Mouse (Mus musculus) erythroblast, embryonic 14.5 days (primary cell): Measurements from ENCODE around the gene Prss16. TPM values are rescaled to one million over a fixed set of nuclear protein-coding genes. Genes with fewer than 3 reads are reported as not detected.

Experiments
- H3K27me3 ChIP-seq: 2 replicates; pipeline ENCODE4 v1.6.1; 2012; ENCODE audit warnings: inconsistent platforms; ENCODE audit not compliant: control insufficient read depth
- H3K36me3 ChIP-seq: 2 replicates; pipeline ENCODE4 v1.6.1; 2012; ENCODE audit warnings: mild to moderate bottlenecking, inconsistent platforms; ENCODE audit not compliant: control insufficient read depth
- H3K4me1 ChIP-seq: 2 replicates; pipeline ENCODE4 v1.6.1; 2012; ENCODE audit warnings: inconsistent platforms; ENCODE audit not compliant: control insufficient read depth
- H3K4me3 ChIP-seq: replicated peaks from 2 replicates; pipeline ENCODE3; 2012; ENCODE audit warnings: moderate library complexity, mild to moderate bottlenecking, inconsistent platforms
- H3K9me3 ChIP-seq: 2 replicates; pipeline ENCODE4 v1.6.1; 2012; ENCODE audit warnings: low read length, inconsistent platforms, mixed read lengths; ENCODE audit not compliant: control insufficient read depth
- GATA1 ChIP-seq: IDR thresholded peaks from 2 replicates; pipeline ENCODE4 v1.6.1; 2012; ENCODE audit warnings: low read length, inconsistent platforms, mixed read lengths
- TAL1 ChIP-seq: IDR thresholded peaks from 3 replicates; pipeline ENCODE4 v1.6.1; 2012; ENCODE audit warnings: low read length, inconsistent platforms, mixed read lengths
- polyA plus RNA-seq: library from polyadenylated mRNA; stranded (reverse); fragments of >175 nt; gene quantifications from 2 replicates; pipeline ENCODE4 v1.2.3, GENCODE M21; 2012

Gene Prss16
- polyA plus RNA-seq, 1 experiment: not detected

GRCm38 (mm10) chr13:21993957-21994738 is 15.4 kb downstream of the Prss16 start:
- H3K4me1 ChIP-seq: peaks cover 26% of the 10 kb centered on the region
- H3K4me3 ChIP-seq: peak overlapping the region; percentile 12
- H3K36me3 ChIP-seq: no peaks in the 10 kb centered on the region
- H3K9me3 ChIP-seq: peaks cover 4% of the 10 kb centered on the region; the same call in 1 of the 2 replicates
- H3K27me3 ChIP-seq: peaks cover 70% of the 10 kb centered on the region
- TF ChIP-seq TAL1: no peak
- TF ChIP-seq GATA1: no peak

DNA sequence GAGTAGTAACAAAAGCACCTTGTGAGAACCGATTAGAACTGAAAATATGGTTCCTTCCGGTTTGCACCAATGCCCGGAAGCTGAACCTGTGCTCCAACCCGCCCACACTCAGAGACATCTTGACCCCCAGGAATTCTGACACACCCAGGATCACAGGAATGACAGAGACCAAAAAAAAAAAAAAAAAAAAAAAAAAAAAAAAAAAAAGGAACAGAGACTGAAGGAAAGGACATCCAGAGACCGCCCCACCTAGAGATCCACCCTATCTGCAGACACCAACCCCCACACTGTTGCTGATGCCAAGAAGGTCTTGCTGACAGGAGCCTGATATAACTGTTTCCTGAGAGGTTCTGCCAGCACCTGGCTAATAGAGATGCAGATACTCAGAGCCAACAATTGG is 17.0 kb downstream of the Prss16 start:
- TF ChIP-seq TAL1 (no peak; the same call in 2 of the 3 replicates), GATA1 (no peak)
- Histone ChIP-seq H3K27me3 (peaks cover 60% of the 10 kb centered on the region), H3K4me1 (peaks cover 26% of the 10 kb centered on the region), H3K36me3 (no peaks in the 10 kb centered on the region), H3K9me3 (peaks cover 4% of the 10 kb centered on the region; the same call in 1 of the 2 replicates), H3K4me3 (no peak overlapping the region)

GRCm38 (mm10) chr13:21984486-21984885 is 25.1 kb downstream of the Prss16 start:
- Histone ChIP-seq H3K4me1 (peaks cover 4% of the 10 kb centered on the region; the same call in 1 of the 2 replicates), H3K27me3 (peaks cover 83% of the 10 kb centered on the region)
- TF ChIP-seq TAL1 (no peak), GATA1 (no peak)

DNA sequence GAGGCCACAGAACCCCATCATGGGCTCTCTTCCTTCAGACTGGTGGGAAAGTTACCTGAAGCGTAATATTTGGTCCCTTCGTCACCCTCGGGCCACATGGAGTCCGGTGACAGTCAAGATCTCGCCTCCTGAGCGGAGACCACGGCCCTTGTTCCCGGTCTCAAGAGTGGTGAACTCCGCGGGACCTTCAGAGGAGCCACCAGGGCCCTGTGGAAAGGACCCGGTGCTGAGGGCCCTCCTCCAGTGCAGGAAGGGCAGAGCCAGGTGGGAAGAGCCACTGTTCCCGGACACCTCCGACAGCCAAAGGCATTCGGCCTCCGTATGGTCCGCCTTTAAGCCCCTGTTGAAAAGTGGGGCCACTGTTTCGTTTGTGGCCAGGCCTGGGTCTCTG is 27.7 kb downstream of the Prss16 start:
- Histone ChIP-seq H3K4me1 (peaks cover 4% of the 10 kb centered on the region; the same call in 1 of the 2 replicates), H3K27me3 (peaks cover 88% of the 10 kb centered on the region), H3K9me3 (peaks cover 2% of the 10 kb centered on the region; the same call in 1 of the 2 replicates), H3K36me3 (no peaks in the 10 kb centered on the region), H3K4me3 (peak overlapping the region; percentile 41)
- TF ChIP-seq GATA1 (no peak), TAL1 (no peak)

More at GRCm38 (mm10) chr13:21984486-21984885, 25.1 kb downstream of the Prss16 start:
- Histone ChIP-seq H3K36me3 (no peaks in the 10 kb centered on the region), H3K4me3 (no peak overlapping the region), H3K9me3 (peaks cover 2% of the 10 kb centered on the region; the same call in 1 of the 2 replicates)

DNA sequence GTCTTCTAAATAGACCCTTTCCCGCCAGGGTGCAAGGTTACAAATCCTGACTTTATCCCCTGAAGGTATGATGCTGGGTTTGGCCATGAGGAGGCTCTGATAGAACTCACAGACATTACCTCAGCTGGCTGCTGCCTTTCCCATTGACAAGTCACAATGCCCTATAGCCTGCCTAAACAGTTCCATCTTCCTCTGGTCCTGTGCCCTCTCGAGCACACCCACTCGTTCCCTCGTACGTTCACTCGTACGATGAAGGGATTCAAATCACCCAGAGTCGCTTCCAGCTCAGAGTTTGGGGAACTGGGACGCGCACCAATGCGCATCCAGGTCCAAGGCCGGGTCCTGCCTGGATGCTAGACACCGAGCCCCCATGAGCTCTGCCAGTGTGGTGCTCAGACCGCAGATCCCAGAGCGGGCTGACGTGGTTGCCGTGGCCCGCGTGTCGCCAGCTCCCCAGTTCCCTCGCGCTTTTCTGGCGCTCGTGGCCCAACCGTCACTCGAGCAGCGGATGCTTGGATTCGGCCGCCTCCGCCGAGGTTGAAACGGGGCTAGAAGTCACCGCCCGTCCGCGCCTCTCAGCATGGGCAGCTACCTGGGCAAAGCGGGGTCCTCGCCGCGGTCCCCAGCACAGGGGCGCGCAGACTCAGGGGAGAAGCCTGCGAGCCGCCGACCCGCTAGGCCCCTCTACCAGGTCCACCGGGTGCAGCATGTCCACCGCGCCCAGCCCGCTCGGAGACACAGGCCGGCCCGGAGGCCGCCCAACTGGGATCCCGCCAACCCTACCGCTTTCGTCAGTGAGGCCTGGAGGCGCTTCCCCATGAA is 28.4 kb downstream of the Prss16 start, which contains the start of gene Pom121l2:
Gene Pom121l2, plus strand, starts transcription at position 214 of the 822 bp plus-strand sequence.
- Histone ChIP-seq H3K9me3 (peaks cover 2% of the 10 kb centered on the region; the same call in 1 of the 2 replicates), H3K27me3 (peaks cover 84% of the 10 kb centered on the region), H3K4me1 (peaks cover 4% of the 10 kb centered on the region; the same call in 1 of the 2 replicates), H3K4me3 (peak within 1 kb of the TSS; percentile 41), H3K36me3 (no peaks in the 10 kb centered on the region)
- TF ChIP-seq TAL1 (no peak), GATA1 (no peak)

GRCm38 (mm10) chr13:21974726-21975473 is 34.6 kb downstream of the Prss16 start:
- no peak for TF ChIP-seq TAL1
- H3K4me1 ChIP-seq: peaks cover 13% of the 10 kb centered on the region
- H3K9me3 ChIP-seq: no peaks in the 10 kb centered on the region
- peak overlapping the region; percentile 85 for H3K4me3 ChIP-seq
- H3K27me3 ChIP-seq: peaks cover 23% of the 10 kb centered on the region
- no peaks in the 10 kb centered on the region for H3K36me3 ChIP-seq

DNA sequence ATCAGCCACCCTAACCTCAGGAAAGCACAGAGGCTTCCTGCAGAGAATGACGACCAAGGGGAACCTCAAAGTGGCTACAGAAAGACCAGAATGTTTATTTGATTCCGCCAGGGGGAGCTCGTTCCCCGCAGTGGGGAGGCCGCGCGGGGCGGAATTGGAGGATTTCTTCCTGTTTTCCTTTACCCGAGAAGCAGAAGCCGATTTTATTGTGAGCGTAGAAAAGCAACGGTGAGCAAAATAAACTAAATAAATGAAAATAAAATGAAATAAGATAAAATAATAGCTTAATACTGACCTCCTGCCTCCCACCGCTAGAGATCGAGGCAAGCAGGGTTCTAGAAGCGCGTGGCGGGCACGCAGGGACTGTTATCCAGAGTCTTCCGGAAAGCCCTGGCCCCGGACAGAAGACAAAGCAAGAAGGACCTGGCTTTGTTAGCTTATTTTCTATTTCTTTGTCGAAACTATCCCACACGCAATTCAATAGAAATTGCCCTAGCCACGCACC is 35.3 kb downstream of the Prss16 start:
- H3K36me3 ChIP-seq: no peaks in the 10 kb centered on the region
- H3K4me1 ChIP-seq: peaks cover 13% of the 10 kb centered on the region
- no peaks in the 10 kb centered on the region for H3K9me3 ChIP-seq
- TF ChIP-seq GATA1 (no peak), TAL1 (no peak)
- H3K27me3 ChIP-seq: peaks cover 16% of the 10 kb centered on the region
- peak overlapping the region; percentile 85 for H3K4me3 ChIP-seq

GRCm38 (mm10) chr13:21971641-21972040 is 37.9 kb downstream of the Prss16 start:
- no peak for TF ChIP-seq TAL1
- TF ChIP-seq GATA1: no peak
- Histone ChIP-seq H3K9me3 (no peaks in the 10 kb centered on the region), H3K27me3 (peaks cover 2% of the 10 kb centered on the region; the same call in 1 of the 2 replicates), H3K36me3 (no peaks in the 10 kb centered on the region), H3K4me3 (no peak overlapping the region), H3K4me1 (peaks cover 13% of the 10 kb centered on the region)
